Mouse (Mus musculus): ENCODE measurements at regions not wholly inside any gene's neighbourhood (a gene's known extent, or its start where the extent isn't known, plus 50 kb on each side); places are given as distances from the start of the nearest gene placed in this dataset.

GRCm38 (mm10) chr2:92752156-92752555 is 152.6 kb downstream of the Chst1 start:
- DNase-seq (ENCODE audit: low spot score): no peak

- DNase-seq (ENCODE audit: low spot score): no peak
These were observed 153.3 kb downstream of the Chst1 start for GRCm38 (mm10) chr2:92752794-92753193.

- no peak for DNase-seq (ENCODE audit: low spot score)
These were observed 155.2 kb downstream of the Chst1 start for GRCm38 (mm10) chr2:92754505-92755280.

GRCm38 (mm10) chr2:92756491-92756890 is 157.0 kb downstream of the Chst1 start:
- DNase-seq (ENCODE audit: low spot score): no peak

GRCm38 (mm10) chr2:92758775-92759174 is 156.1 kb upstream of the Syt13 start:
- no peak for DNase-seq (ENCODE audit: low spot score)

- no peak for DNase-seq (ENCODE audit: low spot score)
These were observed 150.8 kb upstream of the Syt13 start for GRCm38 (mm10) chr2:92763881-92764635.

GRCm38 (mm10) chr2:92767476-92768005 is 147.4 kb upstream of the Syt13 start:
- no peak for DNase-seq (ENCODE audit: low spot score)

- no peak for DNase-seq (ENCODE audit: low spot score)
These were observed 146.8 kb upstream of the Syt13 start for GRCm38 (mm10) chr2:92768088-92768487.

GRCm38 (mm10) chr2:92769061-92769460 is 145.8 kb upstream of the Syt13 start:
- no peak for DNase-seq (ENCODE audit: low spot score)

- DNase-seq (ENCODE audit: low spot score): no peak
These were observed 144.8 kb upstream of the Syt13 start for GRCm38 (mm10) chr2:92770098-92770497.

- DNase-seq (ENCODE audit: low spot score): peak; percentile 67
These were observed 142.3 kb upstream of the Syt13 start for GRCm38 (mm10) chr2:92772623-92773022.

- no peak for DNase-seq (ENCODE audit: low spot score)
These were observed 138.4 kb upstream of the Syt13 start for GRCm38 (mm10) chr2:92776497-92776896.

- no peak for DNase-seq (ENCODE audit: low spot score)
These were observed 135.8 kb upstream of the Syt13 start for GRCm38 (mm10) chr2:92779101-92779500.

- no peak for DNase-seq (ENCODE audit: low spot score)
These were observed 134.9 kb upstream of the Syt13 start for GRCm38 (mm10) chr2:92780021-92780420.

- no peak for DNase-seq (ENCODE audit: low spot score)
These were observed 133.4 kb upstream of the Syt13 start for GRCm38 (mm10) chr2:92781451-92781850.

- DNase-seq (ENCODE audit: low spot score): no peak
These were observed 132.3 kb upstream of the Syt13 start for GRCm38 (mm10) chr2:92782621-92783020.

GRCm38 (mm10) chr2:92784916-92785315 is 130.0 kb upstream of the Syt13 start:
- DNase-seq (ENCODE audit: low spot score): no peak

GRCm38 (mm10) chr2:92787925-92788410 is 126.9 kb upstream of the Syt13 start:
- no peak for DNase-seq (ENCODE audit: low spot score)

GRCm38 (mm10) chr2:92788875-92789274 is 126.0 kb upstream of the Syt13 start:
- DNase-seq (ENCODE audit: low spot score): no peak

- DNase-seq (ENCODE audit: low spot score): no peak
These were observed 124.5 kb upstream of the Syt13 start for GRCm38 (mm10) chr2:92790374-92790773.

GRCm38 (mm10) chr2:92799770-92800169 is 115.1 kb upstream of the Syt13 start:
- DNase-seq (ENCODE audit: low spot score): no peak

- no peak for DNase-seq (ENCODE audit: low spot score)
These were observed 114.2 kb upstream of the Syt13 start for GRCm38 (mm10) chr2:92800667-92801066.

GRCm38 (mm10) chr2:92804916-92805315 is 110.0 kb upstream of the Syt13 start:
- no peak for DNase-seq (ENCODE audit: low spot score)
